Mouse (Mus musculus) heart, embryonic 13.5 days (tissue): ENCODE data around the gene Prkar2a. TPM values are rescaled to one million over a fixed set of nuclear protein-coding genes. Genes with fewer than 3 reads are reported as not detected.

Experiments
- ATAC-seq: fragments of 200-750 bp; cut with Nextera tagmentation; 2 replicates; pipeline ENCODE4 v1.8.0; 2017; ENCODE audit warnings: moderate TSS enrichment; ENCODE audit not compliant: insufficient number of reproducible peaks, low FRiP score, low TSS enrichment; ENCODE audit errors: extremely low read depth
- H3K27ac ChIP-seq: fragments of 300-500 bp; sonication (generic); replicated peaks from 2 replicates; pipeline ENCODE4 v1.5.1; 2015; ENCODE audit warnings: moderate library complexity, mild to moderate bottlenecking, inconsistent platforms
- H3K27me3 ChIP-seq: fragments of 300-500 bp; sonication (generic); replicated peaks from 2 replicates; pipeline ENCODE4 v1.6.1; 2015; ENCODE audit warnings: mild to moderate bottlenecking, inconsistent platforms
- H3K36me3 ChIP-seq: fragments of 300-500 bp; sonication (generic); 2 replicates; pipeline ENCODE4 v1.6.1; 2015; ENCODE audit warnings: mild to moderate bottlenecking, inconsistent platforms
- H3K4me1 ChIP-seq: fragments of 300-500 bp; sonication (generic); 2 replicates; pipeline ENCODE4 v1.6.1; 2015; ENCODE audit warnings: inconsistent platforms
- H3K4me2 ChIP-seq: fragments of 300-500 bp; sonication (generic); 2 replicates; pipeline ENCODE4 v1.6.1; 2015; ENCODE audit warnings: inconsistent platforms, mild to moderate bottlenecking, moderate library complexity
- H3K4me3 ChIP-seq: fragments of 300-500 bp; sonication (generic); 2 replicates; pipeline ENCODE4 v1.5.1; 2015; ENCODE audit warnings: moderate library complexity, mild to moderate bottlenecking, inconsistent platforms
- H3K9ac ChIP-seq: fragments of 300-500 bp; sonication (generic); 2 replicates; pipeline ENCODE4 v1.6.1; 2015; ENCODE audit warnings: inconsistent platforms, mild to moderate bottlenecking, moderate library complexity
- H3K9me3 ChIP-seq: fragments of 300-500 bp; sonication (generic); 2 replicates; pipeline ENCODE4 v1.6.1; 2016; ENCODE audit warnings: inconsistent platforms
- WGBS: fragments of 180-500 bp; shearing (Covaris S2); methylation state at CpG from one replicate; pipeline ENCODE4 v1.1.7; 2015; ENCODE audit warnings: mixed read lengths; 5-methylcytosine and 5-hydroxymethylcytosine counted together
- polyA plus RNA-seq: library from polyadenylated mRNA; unstranded; fragments of >200 nt; fragmentation: Nextera tagmentation; extraction: Ambion mirVana; gene quantifications from 2 replicates; pipeline ENCODE4 v1.2.1, GENCODE M21; 2015

The Prkar2a gene
- polyA plus RNA-seq, 1 experiment from 2014 or later = 26.8 TPM

DNA sequence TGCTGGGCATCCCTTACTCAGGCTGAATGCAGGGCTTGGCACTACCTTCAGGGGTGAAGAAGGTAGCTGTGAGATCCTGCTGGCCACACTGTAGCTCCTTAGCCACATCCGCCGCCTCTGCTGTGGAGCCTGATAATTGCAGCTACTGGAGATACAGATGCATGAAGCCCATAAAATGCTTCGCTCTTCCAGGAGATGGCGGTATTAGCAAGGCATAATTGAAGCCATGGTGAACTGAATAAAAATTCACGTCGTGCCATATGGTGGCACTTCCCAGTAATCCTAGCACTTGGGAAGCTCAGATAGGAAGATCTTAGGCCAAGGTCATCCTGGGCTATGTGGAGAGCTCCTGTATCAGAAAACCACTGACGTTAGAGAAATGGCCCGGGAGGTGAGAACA lies 19.2 kb upstream of the Prkar2a start:
- 52% methylated on average over 8 of the region's 8 CpGs for WGBS
- ATAC-seq = no peak
- Histone ChIP-seq H3K4me3 (no peak overlapping the region), H3K9me3 (peaks cover 5% of the 10 kb centered on the region; the same call in 1 of the 2 replicates), H3K27me3 (no peaks in the 10 kb centered on the region), H3K4me2 (no peak overlapping the region), H3K4me1 (no peaks in the 10 kb centered on the region), H3K27ac (no peak overlapping the region), H3K36me3 (peaks cover 56% of the 10 kb centered on the region), H3K9ac (no peak overlapping the region)

DNA sequence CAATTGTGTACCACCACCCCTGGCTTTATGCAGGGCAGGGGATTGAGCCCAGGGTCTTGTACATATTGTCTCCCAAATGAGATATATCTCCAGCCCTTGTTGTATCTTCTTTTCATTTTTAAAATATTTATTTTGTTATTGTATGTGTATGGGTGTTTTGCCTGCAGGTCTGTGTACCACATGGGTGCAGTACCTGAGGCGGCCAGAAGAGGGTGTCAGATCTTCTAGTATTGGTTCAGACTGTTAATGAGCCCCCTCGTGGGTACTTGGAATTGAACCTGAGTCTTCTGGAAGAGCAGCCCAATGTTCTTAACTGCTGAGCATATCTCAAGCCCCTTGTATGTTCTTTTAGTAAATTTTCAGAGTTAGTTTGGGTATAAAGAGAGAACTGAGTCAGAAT lies 16.0 kb upstream of the Prkar2a start:
- H3K9ac ChIP-seq = no peak overlapping the region
- H3K27me3 ChIP-seq = no peaks in the 10 kb centered on the region
- H3K4me2 ChIP-seq = no peak overlapping the region
- peaks cover 59% of the 10 kb centered on the region for H3K36me3 ChIP-seq
- peaks cover 11% of the 10 kb centered on the region for H3K4me1 ChIP-seq
- H3K4me3 ChIP-seq = no peak overlapping the region
- peaks cover 5% of the 10 kb centered on the region; the same call in 1 of the 2 replicates for H3K9me3 ChIP-seq
- WGBS = 44% methylated on average over 2 of the region's 2 CpGs
- H3K27ac ChIP-seq = no peak overlapping the region
- ATAC-seq = no peak

DNA sequence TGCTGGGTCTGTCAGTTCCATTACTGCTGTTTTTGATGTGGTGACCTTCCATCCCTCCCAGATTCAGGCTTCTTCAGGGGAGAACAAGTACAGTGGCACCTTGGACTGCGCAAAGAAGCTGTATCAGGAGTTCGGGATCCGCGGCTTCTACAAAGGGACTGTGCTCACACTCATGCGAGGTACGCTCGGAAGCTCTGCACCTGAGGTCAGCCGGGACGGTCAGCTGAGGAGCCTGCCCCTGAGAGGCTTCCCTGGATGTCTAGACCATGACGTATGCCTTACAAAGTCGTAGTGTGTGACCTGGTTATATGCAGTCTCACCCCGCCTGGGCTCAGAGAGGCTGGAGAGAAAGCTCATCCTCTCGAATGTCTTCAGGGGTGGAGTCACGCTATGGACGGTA lies 9.1 kb upstream of the Prkar2a start:
- Histone ChIP-seq H3K9me3 (no peaks in the 10 kb centered on the region), H3K27me3 (no peaks in the 10 kb centered on the region), H3K4me2 (no peak overlapping the region), H3K4me3 (no peak overlapping the region), H3K27ac (no peak overlapping the region), H3K9ac (no peak overlapping the region), H3K36me3 (peaks cover 64% of the 10 kb centered on the region), H3K4me1 (peaks cover 11% of the 10 kb centered on the region)
- WGBS = 88% methylated on average over 15 of the region's 15 CpGs
- ATAC-seq = no peak

DNA sequence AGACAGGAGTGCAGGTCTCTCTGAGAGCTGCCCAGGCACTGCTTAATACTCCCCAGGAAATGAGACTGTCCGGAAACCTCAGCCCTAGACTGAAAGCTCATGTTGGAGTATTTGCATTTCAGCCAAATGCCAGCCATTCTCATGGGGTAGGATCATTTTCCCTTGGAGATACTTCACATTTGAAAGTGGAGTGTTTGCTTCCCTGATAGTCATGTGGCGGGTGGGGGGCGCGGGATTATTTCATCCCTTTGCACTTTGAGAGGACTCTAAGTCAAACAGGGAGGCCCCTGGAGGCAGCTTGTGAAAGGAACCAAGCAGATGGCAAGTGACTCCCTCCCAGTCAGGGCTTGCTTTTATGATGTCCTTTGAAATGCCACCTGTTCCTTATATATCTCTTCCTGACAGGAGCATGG lies 2.6 kb upstream of the Prkar2a start:
- H3K9me3 ChIP-seq = no peaks in the 10 kb centered on the region
- ATAC-seq = no peak
- H3K27me3 ChIP-seq = no peaks in the 10 kb centered on the region
- peaks cover 27% of the 10 kb centered on the region for H3K36me3 ChIP-seq
- H3K4me2 ChIP-seq = no peak overlapping the region
- 41% methylated on average over 4 of the region's 4 CpGs for WGBS
- H3K9ac ChIP-seq = peak overlapping the region; percentile 33; the same call in 1 of the 2 replicates
- no peak overlapping the region for H3K4me3 ChIP-seq
- H3K4me1 ChIP-seq = peaks cover 23% of the 10 kb centered on the region
- no peak overlapping the region for H3K27ac ChIP-seq

DNA sequence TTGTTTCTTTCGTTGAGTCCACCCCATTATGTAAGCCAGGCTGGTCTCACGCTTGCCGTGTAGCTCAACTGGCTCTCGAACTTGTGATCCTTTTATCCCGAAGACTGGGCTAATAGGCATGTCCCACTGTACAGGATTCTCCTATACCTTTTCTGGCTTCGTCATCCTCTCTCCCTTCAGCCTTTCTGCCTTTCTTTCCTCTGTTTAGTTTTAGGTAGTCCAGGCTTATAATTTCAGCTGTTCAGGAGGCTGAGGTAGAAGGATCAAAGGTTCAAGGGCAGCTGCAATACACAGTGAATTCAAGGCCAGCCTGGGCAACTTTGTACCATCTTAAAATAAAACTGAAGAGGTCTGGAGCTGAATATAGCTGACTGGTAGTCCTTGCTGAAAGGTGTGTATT lies 1.9 kb upstream of the Prkar2a start:
- Histone ChIP-seq H3K4me1 (peaks cover 26% of the 10 kb centered on the region), H3K27ac (no peak overlapping the region), H3K27me3 (no peaks in the 10 kb centered on the region), H3K4me2 (no peak overlapping the region), H3K4me3 (no peak overlapping the region), H3K36me3 (peaks cover 23% of the 10 kb centered on the region), H3K9ac (no peak overlapping the region), H3K9me3 (no peaks in the 10 kb centered on the region)
- ATAC-seq = no peak
- WGBS = 85% methylated on average over 6 of the region's 6 CpGs

DNA sequence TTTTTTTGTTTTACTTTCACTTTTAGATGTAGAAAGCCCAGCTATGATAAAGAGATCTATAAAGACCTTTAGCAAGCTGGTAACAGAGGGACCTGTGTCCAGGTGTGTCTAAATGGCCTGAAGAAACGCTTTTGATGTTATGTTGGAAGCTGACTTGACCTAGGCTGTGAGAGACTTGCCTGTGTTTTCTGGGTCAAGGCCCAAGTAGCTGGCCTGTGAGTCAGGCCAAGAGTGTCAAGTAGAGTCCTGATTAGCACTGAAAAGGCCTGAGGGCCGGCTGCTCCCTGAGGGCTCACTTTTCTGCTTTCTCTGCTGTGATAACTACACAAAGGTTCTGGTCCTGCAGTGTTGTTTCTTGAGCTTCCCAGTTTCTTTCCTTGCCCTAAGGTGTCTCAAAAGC lies 1.4 kb upstream of the Prkar2a start:
- peaks cover 26% of the 10 kb centered on the region for H3K4me1 ChIP-seq
- H3K36me3 ChIP-seq = peaks cover 18% of the 10 kb centered on the region
- ATAC-seq = no peak
- no peak overlapping the region for H3K27ac ChIP-seq
- H3K9ac ChIP-seq = 0 out of 2 replicates have a peak overlapping the region, but pooled peaks have one; percentile 52
- no peak overlapping the region for H3K4me2 ChIP-seq
- WGBS = 59% methylated on average over 2 of the region's 2 CpGs
- H3K27me3 ChIP-seq = no peaks in the 10 kb centered on the region
- no peak overlapping the region for H3K4me3 ChIP-seq
- H3K9me3 ChIP-seq = no peaks in the 10 kb centered on the region

DNA sequence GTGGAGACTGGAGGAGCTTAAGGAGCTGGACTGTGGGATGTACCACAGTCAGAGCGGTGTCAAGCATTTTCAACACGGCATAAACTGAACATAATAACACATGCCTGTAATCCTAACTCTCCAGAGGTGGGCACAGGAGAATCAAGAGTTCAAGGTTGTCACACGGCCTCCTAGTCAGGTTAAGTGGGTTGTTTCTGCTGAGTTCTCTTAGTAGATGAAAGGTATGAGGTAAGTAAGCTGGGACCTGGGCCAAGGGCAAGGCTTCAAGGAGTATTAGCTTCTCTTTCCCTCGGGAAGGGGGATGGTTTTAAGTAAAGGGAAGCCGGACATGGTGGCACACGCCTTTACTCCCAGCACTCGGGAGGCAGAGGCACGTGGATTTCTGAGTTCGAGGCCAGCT lies 663 bp upstream of the Prkar2a start:
- no peak overlapping the region for H3K9ac ChIP-seq
- no peak overlapping the region for H3K4me2 ChIP-seq
- H3K36me3 ChIP-seq = peaks cover 10% of the 10 kb centered on the region
- peaks cover 32% of the 10 kb centered on the region for H3K4me1 ChIP-seq
- no peaks in the 10 kb centered on the region for H3K9me3 ChIP-seq
- no peaks in the 10 kb centered on the region for H3K27me3 ChIP-seq
- no peak for ATAC-seq
- H3K4me3 ChIP-seq = no peak overlapping the region
- 69% methylated on average over 9 of the region's 9 CpGs for WGBS
- no peak overlapping the region for H3K27ac ChIP-seq

DNA sequence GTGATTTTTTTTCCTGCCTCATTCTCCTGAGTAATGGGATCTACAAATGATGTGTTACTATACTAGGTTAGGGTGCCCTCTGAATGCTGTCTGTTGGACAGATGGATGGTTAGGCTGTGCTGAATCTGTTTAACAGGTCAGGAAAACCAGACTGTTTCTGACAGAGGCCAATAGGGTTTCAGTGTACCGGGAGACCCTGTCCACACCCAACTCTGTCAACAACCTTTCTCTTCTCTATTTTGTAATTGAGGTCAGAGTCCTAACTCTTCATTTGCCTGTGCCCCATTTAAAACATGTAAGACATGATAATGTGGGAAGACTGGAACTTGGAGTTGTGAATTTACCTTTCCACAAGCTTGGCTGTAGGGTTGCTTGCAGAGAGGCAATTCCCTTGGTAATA lies 879 bp downstream of the Prkar2a start:
- no peak overlapping the region for H3K9ac ChIP-seq

DNA sequence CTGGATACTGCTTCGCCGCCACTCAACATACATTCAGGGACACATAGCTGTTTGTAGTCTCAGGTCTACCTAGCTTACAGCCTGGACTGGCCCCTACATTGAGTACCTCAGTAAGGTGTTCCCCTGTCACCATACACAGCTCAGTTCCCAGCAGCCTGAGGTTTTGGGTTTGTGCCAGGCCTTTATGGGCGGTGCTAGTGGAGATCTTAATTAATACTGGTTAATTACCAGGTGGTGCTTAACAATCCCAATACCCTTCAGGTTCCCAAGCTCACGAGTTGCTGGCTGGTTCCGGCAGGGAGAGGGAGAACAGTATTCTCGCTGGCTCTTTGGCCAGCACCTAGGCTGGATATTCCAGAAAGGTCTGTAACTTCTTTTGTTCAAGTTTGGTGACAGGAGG lies 1.8 kb downstream of the Prkar2a start:
- Histone ChIP-seq H3K4me3 (no peak overlapping the region), H3K9ac (no peak overlapping the region), H3K36me3 (no peaks in the 10 kb centered on the region), H3K4me2 (no peak overlapping the region), H3K27me3 (no peaks in the 10 kb centered on the region), H3K4me1 (peaks cover 42% of the 10 kb centered on the region), H3K27ac (no peak overlapping the region), H3K9me3 (no peaks in the 10 kb centered on the region)
- WGBS = 82% methylated on average over 6 of the region's 6 CpGs
- ATAC-seq = no peak

More for the DNA sequence above, 879 bp downstream of the Prkar2a start:
- H3K9me3 ChIP-seq = no peaks in the 10 kb centered on the region
- no peak overlapping the region for H3K4me3 ChIP-seq
- no peak overlapping the region for H3K4me2 ChIP-seq
- 89% methylated on average over 1 of the region's 1 CpGs for WGBS
- H3K36me3 ChIP-seq = peaks cover 2% of the 10 kb centered on the region; the same call in 1 of the 2 replicates
- peaks cover 42% of the 10 kb centered on the region for H3K4me1 ChIP-seq
- no peak for ATAC-seq
- no peak overlapping the region for H3K27ac ChIP-seq
- H3K27me3 ChIP-seq = no peaks in the 10 kb centered on the region

DNA sequence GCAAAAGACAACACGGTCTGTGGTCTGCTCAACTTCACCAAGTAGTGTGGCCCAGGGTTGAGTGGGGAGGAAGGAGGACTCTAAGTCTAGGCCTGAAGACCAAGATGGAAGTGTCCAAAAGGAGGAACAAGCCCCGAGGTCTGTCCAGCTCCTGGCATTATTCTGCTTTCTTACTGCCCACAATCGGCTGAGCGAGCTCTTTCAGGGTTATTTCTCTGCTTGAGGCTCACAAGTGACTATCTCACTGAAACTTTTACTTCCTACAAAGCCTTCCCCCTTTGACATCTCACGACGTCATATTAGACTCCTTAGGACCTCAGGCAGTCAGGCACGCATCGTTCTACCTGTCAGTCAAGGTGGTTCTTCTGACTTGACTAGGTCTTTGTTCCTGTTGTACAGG lies 2.3 kb downstream of the Prkar2a start:
- Histone ChIP-seq H3K9me3 (no peaks in the 10 kb centered on the region), H3K27me3 (no peaks in the 10 kb centered on the region), H3K36me3 (no peaks in the 10 kb centered on the region; the same call in 1 of the 2 replicates), H3K4me3 (peak overlapping the region; percentile 65), H3K27ac (0 out of 2 replicates have a peak overlapping the region, but pooled peaks have one; percentile 37), H3K9ac (peak overlapping the region; percentile 83), H3K4me2 (peak overlapping the region; percentile 76), H3K4me1 (peaks cover 39% of the 10 kb centered on the region)
- 65% methylated on average over 8 of the region's 8 CpGs for WGBS
- no peak for ATAC-seq

DNA sequence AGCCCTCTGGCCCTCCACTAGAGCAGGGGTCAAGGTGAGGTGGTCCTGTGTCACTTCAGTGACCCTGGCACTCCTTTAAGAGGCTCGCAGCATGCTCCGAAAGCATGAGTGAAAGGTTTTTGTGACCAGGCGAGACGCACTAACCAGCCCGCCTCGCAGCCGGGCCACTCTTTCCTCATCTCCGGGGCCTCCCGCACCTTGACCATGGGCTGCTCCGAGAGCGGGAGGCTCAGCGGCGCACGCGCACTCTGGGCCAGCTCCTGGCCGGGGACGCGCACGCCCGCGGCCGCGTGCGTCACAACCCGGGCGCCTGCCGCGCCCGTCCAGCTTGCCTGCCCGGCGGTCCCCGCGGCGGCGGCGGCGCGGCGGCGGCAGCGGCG lies 2.7 kb downstream of the Prkar2a start:
- peak overlapping the region; percentile 44; the same call in 1 of the 2 replicates for H3K27ac ChIP-seq
- no peaks in the 10 kb centered on the region for H3K9me3 ChIP-seq
- H3K36me3 ChIP-seq = no peaks in the 10 kb centered on the region; the same call in 1 of the 2 replicates
- under 1% methylated on average over 42 of the region's 42 CpGs for WGBS
- peak overlapping the region; percentile 76 for H3K4me2 ChIP-seq
- H3K4me1 ChIP-seq = peaks cover 34% of the 10 kb centered on the region
- ATAC-seq = peak; percentile 62; the same call in 1 of the 2 replicates
- no peaks in the 10 kb centered on the region for H3K27me3 ChIP-seq
- H3K4me3 ChIP-seq = peak overlapping the region; percentile 65
- peak overlapping the region; percentile 83 for H3K9ac ChIP-seq

DNA sequence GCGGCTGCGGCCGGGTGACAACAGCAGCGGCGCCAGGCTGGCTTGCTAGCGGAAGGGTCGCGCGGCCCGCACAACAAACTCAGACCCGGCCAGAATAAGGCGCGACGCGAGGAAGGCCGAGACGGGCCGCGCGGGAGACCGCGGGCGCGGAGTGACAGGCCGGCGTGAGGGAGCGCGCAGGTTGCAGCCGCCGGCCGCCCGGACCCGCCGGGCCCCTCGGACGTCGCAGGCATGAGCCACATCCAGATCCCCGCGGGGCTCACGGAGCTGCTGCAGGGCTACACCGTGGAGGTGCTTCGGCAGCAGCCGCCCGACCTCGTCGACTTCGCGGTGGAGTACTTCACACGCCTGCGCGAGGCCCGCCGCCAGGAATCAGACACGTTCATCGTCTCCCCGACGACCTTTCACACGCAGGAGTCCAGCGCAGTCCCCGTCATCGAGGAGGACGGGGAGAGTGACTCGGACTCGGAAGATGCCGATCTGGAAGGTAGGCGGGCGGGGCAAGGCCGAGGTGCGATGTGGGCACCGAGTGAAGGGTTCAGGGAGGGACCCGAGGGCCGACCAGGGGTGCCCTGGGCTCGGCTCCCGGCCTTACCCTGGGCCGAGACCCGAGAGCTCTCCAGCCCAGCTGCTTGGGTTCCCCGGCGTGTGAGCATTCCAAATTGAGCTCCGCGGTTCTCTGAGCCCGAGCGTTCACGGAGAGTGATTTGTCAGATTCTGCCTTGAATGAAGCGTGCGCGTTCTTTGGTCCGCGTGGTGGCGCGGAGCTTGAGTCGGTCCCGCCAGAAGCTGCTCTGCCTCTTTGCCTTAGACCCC lies 3.3 kb downstream of the Prkar2a start:
- peak overlapping the region; percentile 65 for H3K4me3 ChIP-seq
- WGBS = under 1% methylated on average over 92 of the region's 92 CpGs
- peaks cover 30% of the 10 kb centered on the region for H3K4me1 ChIP-seq
- H3K9ac ChIP-seq = peak overlapping the region; percentile 83
- peak overlapping the region; percentile 44 for H3K27ac ChIP-seq
- no peaks in the 10 kb centered on the region; the same call in 1 of the 2 replicates for H3K36me3 ChIP-seq
- H3K9me3 ChIP-seq = no peaks in the 10 kb centered on the region
- peak; percentile 15; the same call in 1 of the 2 replicates for ATAC-seq
- no peaks in the 10 kb centered on the region for H3K27me3 ChIP-seq
- peak overlapping the region; percentile 76 for H3K4me2 ChIP-seq
